Mouse (Mus musculus): Measurements from ENCODE around the gene Nck2. TPM values are rescaled to one million over a fixed set of nuclear protein-coding genes. Genes with fewer than 3 reads are reported as not detected.

The Nck2 gene
- total RNA-seq (2023): 45.1 TPM

GRCm38 (mm10) chr1:43444531-43444930 is at the start of gene Nck2:
Gene Nck2, plus strand, starts transcription at chr1:43444579.

Other genes with a start within 250 kb of the Nck2 start
- gene Fhl2, start 247.6 kb upstream of the Nck2 start, total RNA-seq (2023): 1.7 TPM

All from CD4-positive naive resting alpha-beta T cell, adult 76 days (primary cell).